Mouse (Mus musculus): ENCODE results near the gene Pak3. TPM values are rescaled to one million over a fixed set of nuclear protein-coding genes. Genes with fewer than 3 reads are reported as not detected.

Gene Pak3
- polyA plus RNA-seq, 1 experiment from 2014 or later, result 180 TPM

DNA sequence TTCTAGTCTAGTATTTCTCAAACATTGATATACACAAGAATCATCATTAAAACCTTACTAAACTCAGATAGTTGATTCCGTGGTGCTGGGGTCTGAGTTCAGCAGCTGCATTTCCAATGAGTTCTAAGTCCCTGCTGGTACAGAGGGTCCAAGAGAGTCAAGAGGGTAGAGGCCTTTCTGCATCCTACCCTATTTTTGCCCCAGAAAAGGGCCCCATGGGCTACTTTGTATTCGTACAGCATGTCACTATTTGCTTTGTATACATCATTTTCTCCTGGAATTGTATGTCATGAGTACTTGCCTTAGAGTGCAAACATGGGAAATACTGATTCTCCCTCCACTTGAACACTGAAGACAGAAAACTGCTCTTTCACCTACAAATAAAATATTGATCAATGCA lies 24.4 kb downstream of the Pak3 start:
- Histone ChIP-seq H3K27me3 (replicated peaks; ENCODE audit: control insufficient read depth, insufficient read depth, low read length) (no peaks in the 10 kb centered on the region), H3K36me3 (ENCODE audit: control insufficient read depth, insufficient read depth) (no peaks in the 10 kb centered on the region), H3K4me1 (replicated peaks; ENCODE audit: control insufficient read depth, insufficient read depth, low read length) (0 out of 2 replicates have a peak, but pooled peaks cover 4% of the 10 kb centered on the region), H3K4me3 (replicated peaks; ENCODE audit: low read length) (no peak overlapping the region), H3K9ac (replicated peaks; ENCODE audit: low read depth, low read length) (no peak overlapping the region), H3K9me3 (ENCODE audit: control insufficient read depth, low read length) (no peaks in the 10 kb centered on the region), H3K27ac (ENCODE audit: low read length) (no peak overlapping the region; the same call in 1 of the 2 replicates), H3K4me2 (ENCODE audit: low read length) (no peak overlapping the region)
- WGBS, result 30% methylated on average over 2 of the region's 2 CpGs
- ATAC-seq, result no peak

DNA sequence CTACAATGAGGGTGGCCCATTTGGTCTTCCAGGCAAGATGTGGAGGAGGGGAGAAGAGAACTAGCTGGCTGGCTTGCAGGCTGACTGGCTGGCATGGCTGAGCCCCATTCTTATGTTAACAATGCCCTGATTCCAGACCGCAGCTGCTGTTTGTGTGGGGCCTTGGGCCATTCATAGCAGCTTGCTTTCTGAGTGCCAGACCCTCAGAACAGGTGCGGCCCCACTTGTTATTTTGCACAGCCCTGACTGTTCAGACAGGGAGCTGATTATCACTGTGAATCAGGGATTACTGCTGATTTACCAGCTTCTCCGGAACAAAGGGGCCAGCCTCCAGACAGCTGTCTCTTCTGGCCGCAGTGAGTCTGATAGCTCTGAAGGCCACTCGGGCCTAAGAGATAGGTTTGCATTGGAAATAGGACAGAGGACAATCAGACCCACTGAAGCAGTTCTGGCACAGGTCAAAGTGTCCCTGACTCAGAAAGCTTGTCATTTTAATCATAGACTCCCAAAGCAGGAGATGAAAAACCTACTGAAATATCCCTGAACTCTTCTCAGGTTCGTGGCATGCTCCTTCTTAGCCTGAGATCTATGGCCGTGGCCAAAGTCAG lies 24.9 kb downstream of the Pak3 start:
- WGBS, result 20% methylated on average over 7 of the region's 7 CpGs
- no peaks in the 10 kb centered on the region for H3K36me3 ChIP-seq (ENCODE audit: control insufficient read depth, insufficient read depth)
- no peaks in the 10 kb centered on the region for H3K27me3 ChIP-seq (replicated peaks; ENCODE audit: control insufficient read depth, insufficient read depth, low read length)
- no peak overlapping the region for H3K4me2 ChIP-seq (ENCODE audit: low read length)
- no peak overlapping the region for H3K9ac ChIP-seq (replicated peaks; ENCODE audit: low read depth, low read length)
- H3K9me3 ChIP-seq (ENCODE audit: control insufficient read depth, low read length), result no peaks in the 10 kb centered on the region
- H3K27ac ChIP-seq (ENCODE audit: low read length), result peak overlapping the region; percentile 58
- peak; percentile 98 for ATAC-seq
- H3K4me1 ChIP-seq (replicated peaks; ENCODE audit: control insufficient read depth, insufficient read depth, low read length), result 0 out of 2 replicates have a peak, but pooled peaks cover 4% of the 10 kb centered on the region
- H3K4me3 ChIP-seq (replicated peaks; ENCODE audit: low read length), result no peak overlapping the region

DNA sequence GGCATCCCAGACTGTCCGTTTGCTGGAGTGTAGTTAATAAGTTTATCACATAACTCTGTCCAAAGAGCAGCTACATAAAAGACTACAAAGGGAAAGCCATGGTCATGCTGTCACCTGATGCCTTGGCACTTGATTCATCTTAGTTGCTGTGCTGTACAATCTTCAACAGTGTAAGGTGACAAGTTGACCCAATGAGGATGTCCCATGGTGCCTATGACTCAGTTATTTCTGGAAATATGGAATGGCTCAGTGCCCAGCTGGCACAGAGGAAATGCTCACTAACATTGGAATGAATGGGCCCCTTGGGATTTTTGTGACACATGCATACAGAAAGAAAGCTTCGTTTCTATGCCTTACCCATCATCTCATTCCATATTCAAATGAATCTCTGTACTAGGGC lies 55.3 kb downstream of the Pak3 start:
- no peak for ATAC-seq
- Histone ChIP-seq H3K27me3 (replicated peaks; ENCODE audit: control insufficient read depth, insufficient read depth, low read length) (no peaks in the 10 kb centered on the region), H3K27ac (ENCODE audit: low read length) (no peak overlapping the region), H3K9me3 (ENCODE audit: control insufficient read depth, low read length) (no peaks in the 10 kb centered on the region), H3K4me1 (replicated peaks; ENCODE audit: control insufficient read depth, insufficient read depth, low read length) (no peaks in the 10 kb centered on the region), H3K9ac (replicated peaks; ENCODE audit: low read depth, low read length) (no peak overlapping the region), H3K4me3 (replicated peaks; ENCODE audit: low read length) (no peak overlapping the region), H3K36me3 (ENCODE audit: control insufficient read depth, insufficient read depth) (no peaks in the 10 kb centered on the region), H3K4me2 (ENCODE audit: low read length) (no peak overlapping the region)
- WGBS, result 41% methylated on average over 2 of the region's 2 CpGs

DNA sequence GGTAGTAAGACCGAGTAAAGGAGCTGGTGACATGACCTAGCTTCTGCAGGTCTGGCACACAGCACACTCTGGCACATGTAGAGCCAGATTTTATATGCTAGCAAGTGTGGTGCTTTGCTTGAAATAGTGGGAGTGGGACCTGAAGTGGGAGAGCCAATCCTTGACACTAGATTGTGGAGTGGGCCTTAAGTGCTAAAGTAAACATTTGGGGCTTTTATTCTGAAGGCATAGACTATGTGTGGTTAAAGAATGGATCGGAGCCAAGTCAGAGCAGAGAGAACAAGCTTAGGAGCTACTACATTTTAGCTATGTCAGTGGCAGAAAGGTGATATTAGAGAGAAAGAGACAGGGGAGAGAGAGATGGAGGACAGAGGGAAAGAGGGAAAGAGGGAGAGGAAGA lies 61.5 kb downstream of the Pak3 start:
- H3K27me3 ChIP-seq (replicated peaks; ENCODE audit: control insufficient read depth, insufficient read depth, low read length), result no peaks in the 10 kb centered on the region; the same call in 1 of the 2 replicates
- no peaks in the 10 kb centered on the region for H3K36me3 ChIP-seq (ENCODE audit: control insufficient read depth, insufficient read depth)
- H3K4me2 ChIP-seq (ENCODE audit: low read length), result no peak overlapping the region
- H3K9me3 ChIP-seq (ENCODE audit: control insufficient read depth, low read length), result no peaks in the 10 kb centered on the region
- WGBS, result 69% methylated on average over 2 of the region's 2 CpGs
- no peak for ATAC-seq
- no peak overlapping the region for H3K9ac ChIP-seq (replicated peaks; ENCODE audit: low read depth, low read length)
- no peak overlapping the region for H3K27ac ChIP-seq (ENCODE audit: low read length)
- no peak overlapping the region for H3K4me3 ChIP-seq (replicated peaks; ENCODE audit: low read length)
- H3K4me1 ChIP-seq (replicated peaks; ENCODE audit: control insufficient read depth, insufficient read depth, low read length), result 0 out of 2 replicates have a peak, but pooled peaks cover 2% of the 10 kb centered on the region

DNA sequence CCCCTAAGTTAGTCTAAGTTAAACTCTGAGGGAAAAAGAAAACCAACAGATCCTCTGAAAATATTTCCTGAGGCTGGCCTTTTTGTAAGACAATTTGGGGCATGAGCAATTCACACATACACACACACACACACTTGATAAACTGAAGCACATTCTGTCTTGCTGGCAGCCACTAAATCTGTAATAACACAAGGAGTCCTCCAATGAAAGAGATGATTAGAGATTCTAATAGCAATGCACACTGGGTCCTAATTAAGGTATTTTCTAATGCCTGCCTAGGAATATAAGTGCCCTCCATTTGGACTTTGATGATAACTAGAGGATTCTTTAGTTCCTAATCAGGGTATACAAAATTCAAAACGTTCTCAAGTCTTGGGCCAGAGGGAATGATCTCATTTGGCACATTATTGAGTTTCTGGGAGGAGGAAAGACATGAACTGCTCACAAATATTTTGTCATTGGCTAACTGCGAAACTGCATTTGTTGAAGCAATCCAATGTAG lies 62.1 kb downstream of the Pak3 start:
- Histone ChIP-seq H3K4me2 (ENCODE audit: low read length) (no peak overlapping the region), H3K27ac (ENCODE audit: low read length) (no peak overlapping the region), H3K36me3 (ENCODE audit: control insufficient read depth, insufficient read depth) (no peaks in the 10 kb centered on the region), H3K9ac (replicated peaks; ENCODE audit: low read depth, low read length) (no peak overlapping the region), H3K4me3 (replicated peaks; ENCODE audit: low read length) (no peak overlapping the region), H3K4me1 (replicated peaks; ENCODE audit: control insufficient read depth, insufficient read depth, low read length) (0 out of 2 replicates have a peak, but pooled peaks cover 2% of the 10 kb centered on the region), H3K27me3 (replicated peaks; ENCODE audit: control insufficient read depth, insufficient read depth, low read length) (no peaks in the 10 kb centered on the region; the same call in 1 of the 2 replicates), H3K9me3 (ENCODE audit: control insufficient read depth, low read length) (no peaks in the 10 kb centered on the region)
- peak; percentile 77 for ATAC-seq
- WGBS, result 33% methylated on average over 2 of the region's 2 CpGs

DNA sequence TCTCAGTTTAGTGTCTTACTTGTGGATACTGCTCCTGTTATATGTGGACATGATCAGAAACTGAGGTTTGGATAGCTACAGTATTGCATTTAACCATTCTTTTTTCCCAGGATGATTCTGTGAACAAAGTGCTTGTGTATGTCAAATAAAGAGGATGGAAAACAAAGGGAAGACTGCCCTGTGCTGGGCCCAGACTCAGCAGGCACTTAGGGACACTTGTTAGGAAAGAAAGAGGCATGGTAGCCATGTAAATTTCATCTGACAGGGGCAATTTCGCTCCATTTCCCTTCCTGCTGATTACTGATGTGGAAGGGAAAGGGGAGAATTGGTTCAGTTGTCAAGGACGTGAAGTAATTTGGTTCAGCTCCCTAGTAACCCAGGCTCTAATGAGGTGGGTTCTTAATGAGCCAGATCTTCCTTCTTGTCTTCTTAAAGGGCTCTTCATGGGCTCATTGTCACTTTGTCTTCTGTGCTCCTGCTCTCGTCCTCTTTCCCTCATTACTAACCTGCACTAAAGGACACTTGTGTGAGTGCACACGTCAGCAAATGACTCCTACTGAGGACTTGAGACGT lies 88.6 kb downstream of the Pak3 start:
- Histone ChIP-seq H3K27ac (ENCODE audit: low read length) (no peak overlapping the region), H3K9ac (replicated peaks; ENCODE audit: low read depth, low read length) (no peak overlapping the region), H3K27me3 (replicated peaks; ENCODE audit: control insufficient read depth, insufficient read depth, low read length) (no peaks in the 10 kb centered on the region), H3K4me3 (replicated peaks; ENCODE audit: low read length) (no peak overlapping the region), H3K4me1 (replicated peaks; ENCODE audit: control insufficient read depth, insufficient read depth, low read length) (no peaks in the 10 kb centered on the region), H3K9me3 (ENCODE audit: control insufficient read depth, low read length) (no peaks in the 10 kb centered on the region), H3K36me3 (ENCODE audit: control insufficient read depth, insufficient read depth) (no peaks in the 10 kb centered on the region), H3K4me2 (ENCODE audit: low read length) (no peak overlapping the region)
- WGBS, result 31% methylated on average over 5 of the region's 5 CpGs
- 0 out of 2 replicates have a peak, but pooled peaks have one; percentile 31 for ATAC-seq

DNA sequence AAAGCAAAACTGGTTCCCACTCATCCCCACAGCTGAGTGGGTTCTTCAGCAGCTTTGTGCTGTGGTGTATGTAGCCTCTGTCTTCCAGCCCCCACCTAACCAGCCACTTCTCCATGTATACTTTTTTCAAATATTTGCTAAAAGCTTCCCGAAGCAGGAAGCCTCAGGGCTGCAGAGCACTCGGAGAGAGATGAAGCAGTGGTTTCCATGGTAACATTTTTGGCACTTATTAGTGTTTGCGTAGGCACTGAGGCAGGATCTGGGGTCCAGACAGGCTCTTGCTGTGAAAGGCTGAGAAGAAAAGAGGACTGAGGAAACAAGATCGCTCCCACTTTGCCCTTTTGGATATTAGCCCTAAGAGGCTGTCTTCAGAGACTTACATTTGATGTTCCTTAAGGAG lies 100.3 kb downstream of the Pak3 start:
- WGBS, result 15% methylated on average over 4 of the region's 4 CpGs

DNA sequence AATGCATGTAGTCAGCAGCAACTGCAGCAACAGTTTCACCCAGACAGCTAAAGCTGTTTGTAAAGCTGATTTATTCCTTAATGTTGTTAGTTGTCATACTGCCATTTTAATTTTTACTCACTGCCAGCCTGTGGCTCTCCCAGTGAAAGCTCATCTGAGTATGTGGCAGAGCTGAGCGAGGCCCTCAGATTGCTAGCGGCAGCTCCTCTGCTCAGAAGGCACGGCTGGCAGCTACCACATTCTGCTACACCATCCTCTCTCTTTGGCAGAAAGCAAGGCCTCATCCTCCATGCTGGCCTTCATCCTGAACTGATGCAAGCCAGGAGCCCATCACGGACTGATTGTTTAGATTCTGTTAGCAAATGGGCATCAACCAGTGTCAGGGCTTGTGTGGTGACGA lies 109.4 kb downstream of the Pak3 start:
- Histone ChIP-seq H3K36me3 (ENCODE audit: control insufficient read depth, insufficient read depth) (no peaks in the 10 kb centered on the region), H3K4me1 (replicated peaks; ENCODE audit: control insufficient read depth, insufficient read depth, low read length) (no peaks in the 10 kb centered on the region), H3K27ac (ENCODE audit: low read length) (no peak overlapping the region), H3K9ac (replicated peaks; ENCODE audit: low read depth, low read length) (no peak overlapping the region), H3K9me3 (ENCODE audit: control insufficient read depth, low read length) (no peaks in the 10 kb centered on the region), H3K4me2 (ENCODE audit: low read length) (no peak overlapping the region), H3K27me3 (replicated peaks; ENCODE audit: control insufficient read depth, insufficient read depth, low read length) (no peaks in the 10 kb centered on the region), H3K4me3 (replicated peaks; ENCODE audit: low read length) (no peak overlapping the region)
- ATAC-seq, result peak; percentile 90
- 69% methylated on average over 5 of the region's 5 CpGs for WGBS

More for the DNA sequence above, 100.3 kb downstream of the Pak3 start:
- no peaks in the 10 kb centered on the region for H3K27me3 ChIP-seq (replicated peaks; ENCODE audit: control insufficient read depth, insufficient read depth, low read length)
- H3K4me2 ChIP-seq (ENCODE audit: low read length), result no peak overlapping the region
- H3K4me1 ChIP-seq (replicated peaks; ENCODE audit: control insufficient read depth, insufficient read depth, low read length), result peaks cover 8% of the 10 kb centered on the region
- H3K4me3 ChIP-seq (replicated peaks; ENCODE audit: low read length), result no peak overlapping the region
- peak; percentile 94 for ATAC-seq
- no peaks in the 10 kb centered on the region for H3K9me3 ChIP-seq (ENCODE audit: control insufficient read depth, low read length)
- H3K27ac ChIP-seq (ENCODE audit: low read length), result no peak overlapping the region
- H3K9ac ChIP-seq (replicated peaks; ENCODE audit: low read depth, low read length), result no peak overlapping the region
- H3K36me3 ChIP-seq (ENCODE audit: control insufficient read depth, insufficient read depth), result no peaks in the 10 kb centered on the region

DNA sequence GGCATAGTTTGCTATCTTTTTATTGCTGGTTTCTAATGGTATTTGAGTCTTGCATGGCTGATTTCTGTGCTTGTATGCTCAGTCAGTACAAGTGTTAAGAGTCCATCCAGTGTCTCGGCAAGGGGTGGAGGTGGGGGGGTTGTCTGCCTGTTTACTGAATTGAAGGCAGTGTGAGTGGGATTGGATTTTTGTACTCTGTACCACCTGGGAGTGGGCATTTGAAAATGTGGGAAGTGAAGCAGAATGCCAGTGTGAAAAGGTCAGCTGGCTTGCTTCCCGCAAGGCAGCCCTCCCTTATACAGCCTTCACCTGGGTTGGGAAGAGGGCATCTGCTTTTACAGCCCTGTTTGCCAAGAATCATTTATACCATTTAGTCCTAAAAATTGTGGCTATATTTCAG lies 125.5 kb downstream of the Pak3 start:
- 33% methylated on average over 2 of the region's 2 CpGs for WGBS
- Histone ChIP-seq H3K4me1 (replicated peaks; ENCODE audit: control insufficient read depth, insufficient read depth, low read length) (peaks cover 4% of the 10 kb centered on the region; the same call in 1 of the 2 replicates), H3K4me2 (ENCODE audit: low read length) (no peak overlapping the region), H3K27me3 (replicated peaks; ENCODE audit: control insufficient read depth, insufficient read depth, low read length) (peaks cover 3% of the 10 kb centered on the region; the same call in 1 of the 2 replicates), H3K27ac (ENCODE audit: low read length) (no peak overlapping the region), H3K9me3 (ENCODE audit: control insufficient read depth, low read length) (no peaks in the 10 kb centered on the region), H3K36me3 (ENCODE audit: control insufficient read depth, insufficient read depth) (no peaks in the 10 kb centered on the region), H3K4me3 (replicated peaks; ENCODE audit: low read length) (no peak overlapping the region), H3K9ac (replicated peaks; ENCODE audit: low read depth, low read length) (no peak overlapping the region)
- no peak for ATAC-seq

Data from forebrain, embryonic 16.5 days (tissue).